Mouse (Mus musculus): Measurements from ENCODE around the gene Smim4. TPM values are rescaled to one million over a fixed set of nuclear protein-coding genes. Genes with fewer than 3 reads are reported as not detected.

Gene Smim4
- polyA plus RNA-seq, 1 experiment from 2014 or later: 59.3 TPM

DNA sequence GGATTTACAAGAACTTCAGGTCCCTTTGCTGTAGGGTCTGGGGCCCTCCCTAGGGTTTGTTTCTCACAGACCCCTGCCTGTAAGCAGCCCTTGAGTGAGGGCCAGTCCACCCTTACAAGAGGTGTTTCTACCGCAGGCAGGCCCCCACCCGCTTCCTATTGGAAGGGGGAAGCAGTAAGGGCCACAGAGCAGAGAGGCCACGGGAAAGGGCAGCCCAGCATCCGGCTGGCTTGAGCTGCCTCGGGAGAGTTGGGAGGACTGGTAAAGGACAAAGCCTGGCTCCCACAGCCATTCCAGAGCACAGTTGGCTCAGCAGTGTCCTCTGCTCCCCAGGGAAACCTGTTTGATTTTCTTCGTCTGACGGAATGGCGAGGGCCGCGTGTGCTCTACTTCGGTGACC, 9.0 kb upstream of the Smim4 start:
- H3K4me3 ChIP-seq: no peak overlapping the region
- H3K9me3 ChIP-seq: no peaks in the 10 kb centered on the region
- no peak for ATAC-seq (ENCODE audit: low FRiP score, low read depth)
- H3K4me2 ChIP-seq: no peak overlapping the region
- no peaks in the 10 kb centered on the region for H3K27me3 ChIP-seq
- H3K4me1 ChIP-seq (replicated peaks): peaks cover 24% of the 10 kb centered on the region
- no peak overlapping the region for H3K27ac ChIP-seq (replicated peaks)
- H3K36me3 ChIP-seq: peaks cover 30% of the 10 kb centered on the region
- 75% methylated on average over 11 of the region's 11 CpGs for WGBS
- no peak overlapping the region for H3K9ac ChIP-seq

DNA sequence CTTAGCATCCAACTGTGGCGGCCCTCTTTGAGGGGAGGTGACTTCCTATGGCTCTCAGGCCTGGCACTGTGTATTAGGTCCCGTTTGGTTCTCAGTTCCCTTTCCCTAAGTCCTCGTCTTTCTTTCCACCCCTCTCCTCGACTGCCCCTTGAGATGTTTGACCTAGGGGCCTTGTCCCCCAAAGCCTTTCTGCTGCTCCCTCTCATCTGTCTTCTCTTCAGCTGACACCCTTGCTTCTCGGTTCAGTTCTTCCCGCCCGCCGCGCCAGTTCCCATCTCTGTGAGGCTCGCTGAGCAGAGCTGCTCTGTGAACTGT, 8.5 kb upstream of the Smim4 start:
- no peaks in the 10 kb centered on the region for H3K9me3 ChIP-seq
- H3K27ac ChIP-seq (replicated peaks): no peak overlapping the region
- WGBS: 80% methylated on average over 10 of the region's 10 CpGs
- H3K4me2 ChIP-seq: no peak overlapping the region
- peaks cover 30% of the 10 kb centered on the region for H3K36me3 ChIP-seq
- no peak for ATAC-seq (ENCODE audit: low FRiP score, low read depth)
- H3K9ac ChIP-seq: no peak overlapping the region
- H3K27me3 ChIP-seq: no peaks in the 10 kb centered on the region
- no peak overlapping the region for H3K4me3 ChIP-seq
- peaks cover 29% of the 10 kb centered on the region for H3K4me1 ChIP-seq (replicated peaks)

DNA sequence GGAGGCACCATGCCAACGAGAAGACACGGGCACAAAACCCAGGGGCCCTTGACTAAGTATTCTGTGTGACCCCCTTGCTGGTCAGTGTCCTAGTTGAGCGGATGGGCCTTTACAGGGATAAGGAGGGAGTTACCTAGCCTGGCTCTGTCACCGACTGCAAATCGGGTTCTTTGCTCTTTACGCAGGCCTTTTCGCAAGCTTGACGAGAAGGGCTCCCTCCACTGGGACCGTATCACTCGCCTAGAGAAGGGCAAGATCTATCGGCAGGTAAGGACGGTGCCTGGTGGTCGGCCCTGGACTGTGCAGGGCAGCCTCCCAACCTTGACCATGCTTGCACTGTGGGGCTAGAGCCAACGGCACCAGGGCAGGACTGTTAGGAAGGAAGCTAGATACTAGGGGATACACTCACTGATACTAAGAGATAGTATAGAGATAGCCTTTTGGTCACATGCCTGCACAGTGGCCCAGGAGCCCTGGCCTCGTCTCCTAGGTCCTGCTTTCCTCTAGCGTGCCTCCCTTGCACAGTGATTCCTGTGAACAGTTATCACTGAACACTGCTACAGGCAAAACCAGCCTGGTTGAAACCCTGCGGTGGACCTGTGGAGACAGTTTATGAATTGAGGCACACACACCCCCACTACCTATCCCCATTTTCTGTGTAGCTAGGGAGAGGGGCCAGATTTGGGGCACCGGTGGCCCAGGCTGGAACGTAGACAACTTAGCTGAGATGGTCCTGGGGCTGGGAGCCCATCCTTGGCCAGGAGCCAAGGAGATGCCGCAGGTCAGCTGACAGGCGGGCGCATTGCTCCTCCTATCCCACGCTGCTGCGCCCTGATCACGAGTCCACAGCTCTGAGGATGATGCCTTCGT, 7.9 kb upstream of the Smim4 start:
- peaks cover 35% of the 10 kb centered on the region for H3K4me1 ChIP-seq (replicated peaks)
- H3K9me3 ChIP-seq: no peaks in the 10 kb centered on the region
- no peak overlapping the region for H3K9ac ChIP-seq
- ATAC-seq (ENCODE audit: low FRiP score, low read depth): no peak
- H3K27ac ChIP-seq (replicated peaks): no peak overlapping the region
- H3K4me3 ChIP-seq: no peak overlapping the region
- H3K4me2 ChIP-seq: no peak overlapping the region
- WGBS: 91% methylated on average over 26 of the region's 26 CpGs
- H3K36me3 ChIP-seq: peaks cover 30% of the 10 kb centered on the region
- H3K27me3 ChIP-seq: no peaks in the 10 kb centered on the region

DNA sequence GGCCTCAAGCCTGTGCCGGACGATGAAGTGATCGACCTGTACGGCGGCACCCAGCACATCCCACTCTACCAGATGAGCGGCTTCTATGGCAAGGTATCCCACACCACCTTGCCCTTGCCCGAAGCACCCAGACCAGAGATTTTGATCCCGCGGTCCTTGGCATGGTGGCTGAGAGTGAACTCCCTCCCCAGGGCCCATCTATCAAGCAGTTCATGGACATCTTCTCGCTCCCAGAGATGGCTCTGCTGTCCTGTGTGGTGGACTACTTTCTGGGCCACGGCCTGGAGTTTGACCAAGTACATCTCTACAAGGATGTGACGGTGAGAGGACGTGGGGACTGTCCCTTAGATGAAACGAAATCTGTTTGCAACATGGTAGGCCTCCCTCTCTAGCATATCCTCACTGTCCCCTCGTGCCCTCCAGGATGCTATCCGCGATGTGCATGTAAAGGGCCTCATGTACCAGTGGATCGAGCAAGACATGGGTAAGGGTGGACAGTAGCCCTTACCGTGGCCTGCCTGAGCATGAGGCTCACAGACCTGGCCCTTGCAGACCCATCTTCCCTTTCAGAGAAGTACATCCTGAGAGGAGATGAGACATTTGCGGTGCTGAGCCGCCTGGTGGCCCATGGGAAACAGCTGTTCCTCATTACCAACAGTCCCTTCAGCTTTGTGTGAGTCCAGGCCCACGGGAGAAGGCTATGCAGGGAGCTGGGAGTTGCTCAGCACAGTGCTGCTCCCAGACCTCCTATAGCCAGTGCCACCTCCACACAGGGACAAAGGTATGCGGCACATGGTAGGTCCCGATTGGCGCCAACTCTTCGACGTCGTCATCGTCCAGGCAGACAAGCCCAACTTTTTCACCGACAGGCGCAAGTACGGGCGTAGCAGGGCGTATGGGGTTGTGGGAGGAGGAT, 7.0 kb upstream of the Smim4 start:
- Histone ChIP-seq H3K9me3 (no peaks in the 10 kb centered on the region), H3K4me3 (no peak overlapping the region), H3K36me3 (peaks cover 30% of the 10 kb centered on the region), H3K27me3 (no peaks in the 10 kb centered on the region), H3K27ac (replicated peaks) (no peak overlapping the region), H3K4me2 (no peak overlapping the region), H3K4me1 (replicated peaks) (peaks cover 42% of the 10 kb centered on the region), H3K9ac (no peak overlapping the region)
- no peak for ATAC-seq (ENCODE audit: low FRiP score, low read depth)
- WGBS: 95% methylated on average over 34 of the region's 34 CpGs

DNA sequence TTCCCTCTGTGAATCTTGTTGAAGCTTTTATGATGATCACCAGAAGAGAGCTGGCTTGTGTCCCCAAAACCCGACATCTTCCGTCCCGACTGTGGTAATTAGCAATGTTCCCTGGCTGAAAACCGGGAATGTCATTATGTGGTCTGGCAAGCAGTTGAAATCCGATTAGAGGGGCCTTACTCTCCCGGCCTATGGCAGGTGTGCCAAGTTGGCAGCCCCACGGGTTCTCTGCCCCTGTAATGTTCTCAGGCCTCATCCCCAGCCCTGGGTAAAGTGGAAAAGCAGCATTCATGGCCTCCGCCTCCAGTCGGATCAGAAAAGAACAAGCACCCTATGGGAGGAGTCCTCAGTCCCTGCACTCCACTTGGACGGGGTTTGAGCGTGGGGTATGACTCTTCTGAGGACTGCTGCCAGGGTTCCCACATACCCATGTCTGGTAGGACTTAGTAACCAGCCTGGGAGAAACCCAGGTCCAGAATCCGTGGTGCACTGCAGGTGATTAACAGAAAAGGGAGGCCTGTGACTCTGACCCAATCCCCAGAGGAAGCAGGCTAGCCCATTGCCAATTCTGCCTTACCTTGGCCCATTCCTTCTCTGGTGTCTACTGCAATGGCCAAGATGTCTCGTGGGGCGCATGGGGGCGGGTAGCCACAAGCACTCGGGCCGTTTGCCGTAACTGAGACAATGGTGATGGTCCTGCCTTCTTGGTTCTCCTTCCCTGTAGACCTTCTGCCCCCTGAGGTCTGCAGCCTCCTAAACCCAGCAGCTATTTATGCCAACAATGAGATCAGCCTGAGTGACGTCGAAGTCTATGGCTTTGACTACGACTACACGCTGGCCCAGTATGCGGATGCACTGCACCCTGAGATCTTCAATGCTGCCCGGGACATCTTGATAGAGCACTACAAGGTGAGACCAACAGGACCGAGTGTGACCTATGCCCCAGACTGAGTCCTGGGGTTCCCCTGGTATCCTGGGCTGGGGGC, 5.6 kb upstream of the Smim4 start:
- 76% methylated on average over 25 of the region's 25 CpGs for WGBS
- ATAC-seq (ENCODE audit: low FRiP score, low read depth): no peak
- peaks cover 54% of the 10 kb centered on the region for H3K4me1 ChIP-seq (replicated peaks)
- H3K9ac ChIP-seq: no peak overlapping the region
- no peak overlapping the region for H3K4me3 ChIP-seq
- no peaks in the 10 kb centered on the region for H3K27me3 ChIP-seq
- no peak overlapping the region for H3K4me2 ChIP-seq
- no peaks in the 10 kb centered on the region for H3K9me3 ChIP-seq
- peak overlapping the region; percentile 31; the same call in 1 of the 2 replicates for H3K27ac ChIP-seq (replicated peaks)
- peaks cover 30% of the 10 kb centered on the region for H3K36me3 ChIP-seq

DNA sequence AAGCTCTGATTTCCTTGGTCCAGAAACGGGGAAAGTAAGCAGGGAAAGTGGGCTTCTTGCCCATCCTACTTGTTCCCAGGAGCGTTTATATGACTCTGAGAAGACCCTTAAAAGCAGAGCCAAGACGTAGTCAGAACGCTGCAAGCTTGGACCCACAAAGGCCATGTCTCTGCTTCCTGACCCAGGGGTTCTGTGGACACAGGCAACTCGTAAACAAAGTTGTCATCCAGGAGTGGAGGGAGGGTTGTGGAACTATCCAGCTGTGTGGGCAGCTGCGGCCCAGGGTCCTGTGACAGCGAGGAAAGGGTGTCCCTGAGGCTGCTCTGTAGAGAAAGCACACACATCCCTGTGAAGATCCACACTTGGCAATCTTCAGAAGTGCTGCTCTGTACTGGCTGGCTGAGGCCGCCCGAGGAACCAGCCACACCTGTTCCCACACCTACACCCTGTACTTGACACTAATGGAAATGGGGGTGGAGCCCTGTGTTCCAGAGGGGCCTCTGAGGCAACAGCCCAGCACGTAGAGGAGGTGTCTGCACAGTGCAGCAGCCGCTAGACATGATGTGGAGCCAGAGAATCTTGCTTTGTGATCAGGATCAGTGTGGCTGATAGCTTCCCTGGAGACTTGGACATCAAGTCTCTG, 4.4 kb upstream of the Smim4 start:
- H3K4me1 ChIP-seq (replicated peaks): peaks cover 60% of the 10 kb centered on the region
- H3K27ac ChIP-seq (replicated peaks): peak overlapping the region; percentile 31; the same call in 1 of the 2 replicates
- peaks cover 21% of the 10 kb centered on the region for H3K36me3 ChIP-seq
- H3K9ac ChIP-seq: no peak overlapping the region
- H3K4me2 ChIP-seq: peak overlapping the region; percentile 69
- no peaks in the 10 kb centered on the region for H3K9me3 ChIP-seq
- WGBS: 69% methylated on average over 11 of the region's 11 CpGs
- H3K27me3 ChIP-seq: no peaks in the 10 kb centered on the region
- H3K4me3 ChIP-seq: no peak overlapping the region
- no peak for ATAC-seq (ENCODE audit: low FRiP score, low read depth)

DNA sequence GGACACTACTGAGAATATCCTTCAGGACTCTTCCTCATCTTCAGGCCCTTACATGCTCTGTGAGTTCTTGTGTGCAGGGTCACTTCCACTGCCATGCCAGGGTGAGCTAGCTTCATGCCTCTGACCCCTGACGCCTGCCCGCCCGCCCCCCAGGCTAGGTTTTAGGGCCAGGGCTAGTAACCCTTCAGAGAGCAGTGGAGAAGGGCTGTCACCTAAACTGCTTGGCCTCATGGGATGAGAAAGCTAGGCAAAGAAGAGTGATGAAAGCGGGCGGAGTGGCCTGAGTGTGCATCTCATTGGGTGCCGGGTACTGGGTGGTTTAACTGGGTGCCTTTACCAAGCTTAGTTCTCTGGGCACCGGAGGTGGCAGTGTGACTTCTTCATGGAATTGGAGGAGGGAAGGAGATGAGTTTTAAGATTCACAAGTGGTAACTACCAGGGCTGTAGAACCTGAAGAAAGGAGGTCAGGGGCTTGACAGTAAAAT, 3.8 kb upstream of the Smim4 start:
- Histone ChIP-seq H3K27me3 (no peaks in the 10 kb centered on the region), H3K36me3 (peaks cover 21% of the 10 kb centered on the region), H3K27ac (replicated peaks) (no peak overlapping the region), H3K4me3 (peak overlapping the region; percentile 81; the same call in 1 of the 2 replicates), H3K4me1 (replicated peaks) (peaks cover 59% of the 10 kb centered on the region), H3K9ac (no peak overlapping the region), H3K4me2 (peak overlapping the region; percentile 69), H3K9me3 (no peaks in the 10 kb centered on the region)
- WGBS: 84% methylated on average over 7 of the region's 7 CpGs
- no peak for ATAC-seq (ENCODE audit: low FRiP score, low read depth)

DNA sequence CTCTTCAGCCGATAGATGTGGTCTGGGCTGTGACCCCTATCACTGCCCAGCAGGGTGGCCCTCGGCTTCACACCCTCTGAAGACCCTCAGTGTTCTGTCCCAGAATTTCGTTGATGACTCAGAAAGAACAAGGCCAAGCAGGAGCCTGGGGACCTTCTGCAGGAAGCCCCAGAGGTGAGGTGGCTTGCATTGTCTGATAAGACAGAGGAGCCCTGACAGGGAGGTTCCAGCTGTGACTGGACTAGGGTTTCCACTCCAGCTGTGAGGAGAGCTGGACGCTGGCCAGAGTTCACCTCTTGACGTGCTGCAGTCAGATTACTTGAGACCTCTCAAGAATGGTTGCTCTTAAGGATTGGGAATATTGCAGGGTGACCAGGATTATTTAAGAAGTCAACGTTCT, 3.3 kb upstream of the Smim4 start:
- 14% methylated on average over 6 of the region's 6 CpGs for WGBS
- peak overlapping the region; percentile 69 for H3K4me2 ChIP-seq
- peak overlapping the region; percentile 77; the same call in 1 of the 2 replicates for H3K9ac ChIP-seq
- H3K27me3 ChIP-seq: no peaks in the 10 kb centered on the region
- ATAC-seq (ENCODE audit: low FRiP score, low read depth): no peak
- peak overlapping the region; percentile 81 for H3K4me3 ChIP-seq
- peaks cover 16% of the 10 kb centered on the region for H3K36me3 ChIP-seq
- H3K27ac ChIP-seq (replicated peaks): no peak overlapping the region
- H3K9me3 ChIP-seq: no peaks in the 10 kb centered on the region
- H3K4me1 ChIP-seq (replicated peaks): peaks cover 63% of the 10 kb centered on the region

DNA sequence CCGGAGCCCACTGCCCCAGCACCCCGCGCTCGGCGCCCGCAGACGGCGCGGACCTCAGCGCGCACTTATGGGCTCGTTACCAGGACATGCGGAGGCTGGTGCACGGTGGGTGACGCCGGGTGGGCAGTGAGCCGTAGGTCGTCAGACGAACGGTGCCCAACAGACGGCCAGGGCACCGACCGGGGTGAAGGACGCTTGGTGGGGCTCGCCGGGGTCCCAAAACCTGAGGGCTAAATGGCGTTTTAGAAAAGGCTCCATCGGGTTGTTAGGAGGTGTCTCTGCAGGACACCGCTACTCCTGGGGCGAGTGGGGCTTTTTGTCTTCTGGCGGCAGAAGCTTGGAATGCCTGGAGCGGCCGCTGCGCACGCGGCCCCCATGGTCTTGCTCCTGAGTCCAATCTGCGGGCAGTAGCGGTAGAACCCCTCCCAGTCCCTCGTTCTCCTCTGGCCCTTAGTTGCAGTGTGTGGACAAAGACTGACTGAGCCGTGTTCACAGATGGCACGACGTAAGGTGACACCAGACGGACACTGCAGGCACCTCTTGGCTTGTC, 2.6 kb upstream of the Smim4 start:
- no peaks in the 10 kb centered on the region for H3K9me3 ChIP-seq
- peak; percentile 4; the same call in 1 of the 2 replicates for ATAC-seq (ENCODE audit: low FRiP score, low read depth)
- H3K4me3 ChIP-seq: peak overlapping the region; percentile 81
- peaks cover 70% of the 10 kb centered on the region for H3K4me1 ChIP-seq (replicated peaks)
- WGBS: under 1% methylated on average over 41 of the region's 43 CpGs
- H3K36me3 ChIP-seq: peaks cover 11% of the 10 kb centered on the region; the same call in 1 of the 2 replicates
- peak overlapping the region; percentile 87 for H3K27ac ChIP-seq (replicated peaks)
- H3K4me2 ChIP-seq: peak overlapping the region; percentile 69
- no peaks in the 10 kb centered on the region for H3K27me3 ChIP-seq
- H3K9ac ChIP-seq: peak overlapping the region; percentile 77

DNA sequence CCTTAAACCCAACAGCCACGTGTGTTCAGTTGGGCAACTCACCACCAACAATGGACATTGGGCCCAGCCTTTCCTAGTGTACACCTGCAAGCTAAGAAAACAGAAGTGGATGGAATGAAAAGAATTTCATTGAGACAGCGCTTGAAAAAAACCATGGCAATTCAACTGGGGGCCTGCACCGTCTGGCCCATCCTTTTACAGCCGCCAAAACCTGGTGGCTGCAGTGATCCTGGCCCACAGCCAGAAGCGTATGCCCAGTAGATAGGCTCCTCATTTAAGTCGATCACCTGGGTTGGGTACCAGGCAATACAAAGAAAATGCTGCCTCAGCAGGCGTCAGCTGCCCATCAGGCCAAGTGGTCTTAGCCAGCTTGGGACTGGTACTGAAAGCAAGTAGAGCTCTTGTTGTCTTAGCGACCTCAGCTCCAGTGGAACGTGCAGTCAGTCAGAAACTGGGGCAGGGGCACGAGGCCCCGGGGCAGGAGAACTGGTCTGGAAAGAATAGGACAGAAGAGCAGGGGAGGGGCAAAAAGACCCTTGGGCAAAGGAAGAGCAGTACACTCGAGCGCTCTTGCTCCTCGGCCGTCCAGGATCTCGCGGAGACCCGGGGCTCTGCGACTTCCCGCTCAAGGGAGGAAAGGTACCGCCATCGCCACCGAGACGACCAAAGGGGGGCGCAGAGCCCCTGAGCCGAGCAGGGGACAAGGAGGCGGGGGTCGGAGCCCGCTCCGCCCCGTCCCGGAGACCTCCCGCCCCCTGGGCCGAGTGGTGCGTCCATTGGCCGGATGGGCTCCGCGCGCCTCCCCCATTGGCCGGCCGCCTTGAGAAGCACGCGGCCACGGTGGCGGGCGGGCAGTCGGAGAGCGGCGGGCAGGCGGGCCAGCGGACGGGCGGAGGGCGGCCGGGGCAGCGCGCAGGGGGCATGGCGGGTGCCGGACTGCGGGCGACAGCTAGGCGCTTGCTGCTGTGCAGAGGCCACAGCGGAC, 1.8 kb upstream of the Smim4 start, which contains the start of gene Nt5dc2:
TSS of gene Nt5dc2 (plus strand) at position 818 of the 985 bp plus-strand sequence.
- Histone ChIP-seq H3K27ac (replicated peaks) (peak within 1 kb of the TSS; percentile 87), H3K4me1 (replicated peaks) (peaks cover 75% of the 10 kb centered on the region), H3K9me3 (no peaks in the 10 kb centered on the region), H3K4me3 (peak within 1 kb of the TSS; percentile 81), H3K9ac (peak within 1 kb of the TSS; percentile 77), H3K27me3 (no peaks in the 10 kb centered on the region), H3K4me2 (peak within 1 kb of the TSS; percentile 69), H3K36me3 (peaks cover 3% of the 10 kb centered on the region; the same call in 1 of the 2 replicates)
- ATAC-seq (ENCODE audit: low FRiP score, low read depth): peak; percentile 81
- WGBS: 4% methylated on average over 56 of the region's 63 CpGs
